Mouse (Mus musculus): ENCODE measurements around the gene Trank1. TPM values are rescaled to one million over a fixed set of nuclear protein-coding genes. Genes with fewer than 3 reads are reported as not detected.

Trank1 gene
- polyA plus RNA-seq, 1 experiment: 59.5 TPM

GRCm38 (mm10) chr9:111351233-111351632 lies 39.7 kb downstream of the Trank1 start:
- TF ChIP-seq POLR2A (IDR thresholded peaks at IDR 0.05; ENCODE audit: borderline replicate concordance, extremely low read depth, insufficient read depth, insufficient read length, poor library complexity, severe bottlenecking): no peak
- no peak for TF ChIP-seq CTCF (IDR thresholded peaks at IDR 0.05; ENCODE audit: borderline replicate concordance, extremely low read depth, insufficient read depth, insufficient read length)
- peak; percentile 65 for DNase-seq (ENCODE audit: low read depth)

DNA sequence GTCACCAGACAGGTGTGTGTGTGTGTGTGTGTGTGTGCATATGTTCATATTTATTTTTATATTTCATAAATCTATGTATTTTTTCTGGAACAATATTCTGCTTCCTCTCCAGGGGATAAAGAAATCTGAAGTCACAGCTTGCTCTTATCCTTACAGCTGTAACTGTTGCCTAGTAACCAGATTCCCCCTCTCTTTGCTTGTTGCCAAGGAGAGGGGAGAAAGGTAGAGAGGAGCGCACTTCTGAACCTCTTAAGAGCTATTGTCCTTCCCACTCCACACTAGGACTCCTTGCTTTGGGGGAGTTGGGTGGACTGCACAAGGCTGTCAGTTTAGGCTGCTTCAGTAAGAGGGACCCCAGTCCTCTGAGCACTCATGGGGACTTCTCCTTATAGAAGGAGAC lies 40.1 kb downstream of the Trank1 start:
- TF ChIP-seq CTCF (IDR thresholded peaks at IDR 0.05; ENCODE audit: borderline replicate concordance, extremely low read depth, insufficient read depth, insufficient read length) (no peak), POLR2A (IDR thresholded peaks at IDR 0.05; ENCODE audit: borderline replicate concordance, extremely low read depth, insufficient read depth, insufficient read length, poor library complexity, severe bottlenecking) (no peak)
- peak; percentile 88 for DNase-seq (ENCODE audit: low read depth)

- TF ChIP-seq CTCF (IDR thresholded peaks at IDR 0.05; ENCODE audit: borderline replicate concordance, extremely low read depth, insufficient read depth, insufficient read length) (no peak), POLR2A (IDR thresholded peaks at IDR 0.05; ENCODE audit: borderline replicate concordance, extremely low read depth, insufficient read depth, insufficient read length, poor library complexity, severe bottlenecking) (no peak)
Observed at GRCm38 (mm10) chr9:111352646-111353045, 41.1 kb downstream of the Trank1 start.

GRCm38 (mm10) chr9:111355041-111355440 lies 43.5 kb downstream of the Trank1 start:
- no peak for DNase-seq (ENCODE audit: low read depth)
- no peak for TF ChIP-seq POLR2A (IDR thresholded peaks at IDR 0.05; ENCODE audit: borderline replicate concordance, extremely low read depth, insufficient read depth, insufficient read length, poor library complexity, severe bottlenecking)
- TF ChIP-seq CTCF (IDR thresholded peaks at IDR 0.05; ENCODE audit: borderline replicate concordance, extremely low read depth, insufficient read depth, insufficient read length): no peak

More at GRCm38 (mm10) chr9:111352646-111353045, 41.1 kb downstream of the Trank1 start:
- DNase-seq (ENCODE audit: low read depth): no peak

DNA sequence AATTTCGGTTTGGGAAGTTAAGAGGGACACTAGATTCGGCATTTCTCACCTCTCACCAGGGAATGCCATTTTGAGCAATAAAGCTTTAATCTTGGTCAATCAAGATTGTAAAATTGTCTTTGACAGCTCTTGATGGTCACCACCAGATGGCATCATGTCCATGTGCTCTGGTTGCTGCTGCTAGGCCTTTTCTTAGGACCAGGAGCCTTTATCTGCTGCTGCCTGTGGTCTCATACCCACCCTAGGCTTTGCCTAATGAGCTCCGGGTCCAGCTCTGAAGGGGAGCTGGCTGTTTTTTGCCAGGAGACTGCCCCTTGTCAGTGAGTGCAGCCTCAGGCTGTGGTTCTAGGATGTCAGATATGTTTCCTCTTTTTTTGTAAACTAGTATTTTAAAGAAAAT lies 44.8 kb downstream of the Trank1 start:
- DNase-seq (ENCODE audit: low read depth): peak; percentile 84
- TF ChIP-seq POLR2A (IDR thresholded peaks at IDR 0.05; ENCODE audit: borderline replicate concordance, extremely low read depth, insufficient read depth, insufficient read length, poor library complexity, severe bottlenecking) (no peak), CTCF (IDR thresholded peaks at IDR 0.05; ENCODE audit: borderline replicate concordance, extremely low read depth, insufficient read depth, insufficient read length) (peak; percentile 64; the same call in 1 of the 2 replicates)

DNA sequence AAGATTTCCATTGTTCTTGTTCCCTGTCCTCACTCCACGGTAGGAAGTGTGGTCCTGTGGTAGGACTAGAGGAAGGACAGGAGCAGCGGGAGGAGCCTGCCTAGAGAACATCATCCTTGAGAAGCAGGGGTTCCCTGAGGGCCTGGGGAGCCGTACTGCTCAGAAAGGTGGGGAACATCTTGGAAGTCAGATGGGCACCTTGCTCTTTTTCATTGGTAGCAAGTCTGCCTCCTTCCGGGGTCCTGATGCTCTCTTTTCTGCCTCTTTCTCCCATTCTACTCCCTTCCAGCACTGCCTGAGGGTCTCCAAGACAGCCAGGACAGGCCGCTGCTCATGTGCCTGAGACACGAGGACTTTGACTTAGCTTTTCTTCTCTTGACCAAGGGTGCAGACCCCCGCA lies 52.1 kb downstream of the Trank1 start:
- TF ChIP-seq POLR2A (IDR thresholded peaks at IDR 0.05; ENCODE audit: borderline replicate concordance, extremely low read depth, insufficient read depth, insufficient read length, poor library complexity, severe bottlenecking): no peak
- TF ChIP-seq CTCF (IDR thresholded peaks at IDR 0.05; ENCODE audit: borderline replicate concordance, extremely low read depth, insufficient read depth, insufficient read length): no peak
- DNase-seq (ENCODE audit: low read depth): no peak

DNA sequence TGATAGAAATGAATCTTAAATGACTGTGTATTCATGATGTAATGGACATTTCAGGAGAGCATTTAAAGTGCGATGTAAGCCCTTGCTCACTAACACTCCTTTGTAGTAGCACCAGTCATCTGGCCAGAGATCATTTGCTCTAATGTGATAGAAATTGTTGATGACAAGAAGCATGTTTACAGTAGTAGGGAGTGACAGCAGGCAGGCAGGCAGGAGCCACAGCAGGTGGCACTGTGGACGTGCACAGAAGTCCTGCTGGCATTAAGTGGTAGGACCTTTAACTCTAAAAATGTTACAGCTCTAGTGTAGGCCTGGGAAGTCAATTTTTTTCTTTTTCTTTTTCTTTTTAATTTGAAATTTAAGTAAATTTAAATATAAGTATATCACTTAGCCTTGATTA lies 56.2 kb downstream of the Trank1 start:
- TF ChIP-seq POLR2A (IDR thresholded peaks at IDR 0.05; ENCODE audit: borderline replicate concordance, extremely low read depth, insufficient read depth, insufficient read length, poor library complexity, severe bottlenecking): no peak
- no peak for TF ChIP-seq CTCF (IDR thresholded peaks at IDR 0.05; ENCODE audit: borderline replicate concordance, extremely low read depth, insufficient read depth, insufficient read length)
- peak; percentile 33 for DNase-seq (ENCODE audit: low read depth)

DNA sequence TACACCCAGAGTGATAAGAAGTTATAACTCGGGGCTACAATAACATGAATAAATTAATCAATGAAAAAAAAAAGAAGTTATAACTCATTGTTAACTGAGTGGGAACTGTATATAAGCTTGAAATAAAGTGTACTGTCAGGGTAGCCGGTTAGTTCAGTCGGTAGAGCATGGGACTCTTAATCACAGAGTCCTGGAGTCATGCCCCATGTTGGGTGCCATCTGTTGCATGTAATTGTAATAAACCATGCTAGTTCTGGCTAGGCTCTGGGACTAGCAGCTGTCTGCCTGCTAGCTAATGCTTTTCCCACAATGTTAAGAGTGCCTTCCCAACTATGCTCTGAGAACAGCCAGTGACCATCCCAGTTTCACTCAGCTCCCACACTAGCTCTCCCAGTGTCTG lies 60.5 kb downstream of the Trank1 start:
- DNase-seq (ENCODE audit: low read depth): no peak
- TF ChIP-seq CTCF (IDR thresholded peaks at IDR 0.05; ENCODE audit: borderline replicate concordance, extremely low read depth, insufficient read depth, insufficient read length) (no peak), POLR2A (IDR thresholded peaks at IDR 0.05; ENCODE audit: borderline replicate concordance, extremely low read depth, insufficient read depth, insufficient read length, poor library complexity, severe bottlenecking) (no peak)

- DNase-seq (ENCODE audit: low read depth): no peak
- TF ChIP-seq CTCF (IDR thresholded peaks at IDR 0.05; ENCODE audit: borderline replicate concordance, extremely low read depth, insufficient read depth, insufficient read length) (no peak), POLR2A (IDR thresholded peaks at IDR 0.05; ENCODE audit: borderline replicate concordance, extremely low read depth, insufficient read depth, insufficient read length, poor library complexity, severe bottlenecking) (no peak)
Observed at GRCm38 (mm10) chr9:111377868-111378267, 66.3 kb downstream of the Trank1 start.

DNA sequence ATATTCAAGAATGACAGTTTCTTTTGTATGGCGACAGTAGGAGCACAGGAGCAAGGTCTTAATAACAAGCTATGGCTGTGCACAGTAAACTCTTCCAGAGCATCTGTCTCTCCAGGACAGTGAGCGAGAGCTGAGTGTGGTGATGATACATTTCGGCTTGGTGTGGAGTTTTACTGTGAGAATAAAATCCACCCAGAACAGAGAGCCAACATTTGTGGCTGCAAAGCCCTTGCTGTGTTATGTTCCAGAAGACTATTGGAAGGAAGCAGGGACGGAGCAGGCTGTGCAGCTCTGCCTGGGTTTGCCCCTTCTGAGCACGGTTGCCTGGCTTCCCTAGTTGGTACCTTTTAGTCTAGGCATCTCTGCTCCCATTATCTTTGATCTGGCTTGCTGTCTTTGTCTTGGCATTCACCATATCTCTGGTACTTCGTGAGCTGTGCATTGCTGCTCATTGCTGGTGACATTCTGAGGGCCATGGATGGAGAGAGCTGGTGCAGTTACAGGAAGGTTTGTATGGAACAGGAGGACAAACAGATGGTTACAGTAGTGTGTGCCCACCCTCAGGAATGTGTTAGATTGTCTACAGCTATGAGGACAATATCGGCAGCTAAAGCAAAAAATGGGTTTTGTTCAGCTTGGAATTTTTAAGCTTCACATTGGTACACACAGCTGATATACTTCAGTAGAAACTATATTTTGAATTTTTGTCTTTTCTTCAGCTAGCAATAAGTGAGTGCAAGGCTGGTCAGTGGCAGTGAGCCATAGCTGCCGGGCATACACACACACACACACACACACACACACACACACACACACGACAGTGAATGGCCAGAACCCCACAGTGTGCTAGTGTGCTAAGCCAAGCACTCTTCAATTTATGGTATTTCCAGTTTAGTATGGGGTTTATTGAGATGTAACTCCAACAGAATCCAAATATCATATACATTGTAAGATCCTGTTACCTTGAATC lies 69.8 kb downstream of the Trank1 start:
- DNase-seq (ENCODE audit: low read depth): no peak
- no peak for TF ChIP-seq CTCF (IDR thresholded peaks at IDR 0.05; ENCODE audit: borderline replicate concordance, extremely low read depth, insufficient read depth, insufficient read length)
- TF ChIP-seq POLR2A (IDR thresholded peaks at IDR 0.05; ENCODE audit: borderline replicate concordance, extremely low read depth, insufficient read depth, insufficient read length, poor library complexity, severe bottlenecking): no peak

DNA sequence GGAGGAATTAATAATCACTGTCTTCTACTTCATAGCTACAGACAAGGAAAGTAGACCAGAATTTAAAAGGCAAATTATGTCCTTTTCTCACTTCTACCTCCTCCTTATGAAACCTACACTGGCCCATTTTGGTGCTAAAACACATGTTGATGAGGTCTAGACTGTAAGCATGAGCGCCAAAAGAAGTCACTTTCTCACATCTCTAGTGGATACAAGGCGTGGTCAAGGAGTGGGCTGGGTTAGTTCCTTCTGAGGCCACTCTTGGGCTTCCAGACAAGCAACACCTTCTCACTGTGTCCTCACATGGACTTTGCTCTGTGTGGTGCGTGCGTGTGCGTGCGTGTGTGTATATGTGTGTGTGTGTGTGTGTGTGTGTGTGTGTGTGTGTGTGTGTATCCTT lies 70.9 kb downstream of the Trank1 start:
- DNase-seq (ENCODE audit: low read depth): no peak
- TF ChIP-seq POLR2A (IDR thresholded peaks at IDR 0.05; ENCODE audit: borderline replicate concordance, extremely low read depth, insufficient read depth, insufficient read length, poor library complexity, severe bottlenecking): no peak
- no peak for TF ChIP-seq CTCF (IDR thresholded peaks at IDR 0.05; ENCODE audit: borderline replicate concordance, extremely low read depth, insufficient read depth, insufficient read length)

DNA sequence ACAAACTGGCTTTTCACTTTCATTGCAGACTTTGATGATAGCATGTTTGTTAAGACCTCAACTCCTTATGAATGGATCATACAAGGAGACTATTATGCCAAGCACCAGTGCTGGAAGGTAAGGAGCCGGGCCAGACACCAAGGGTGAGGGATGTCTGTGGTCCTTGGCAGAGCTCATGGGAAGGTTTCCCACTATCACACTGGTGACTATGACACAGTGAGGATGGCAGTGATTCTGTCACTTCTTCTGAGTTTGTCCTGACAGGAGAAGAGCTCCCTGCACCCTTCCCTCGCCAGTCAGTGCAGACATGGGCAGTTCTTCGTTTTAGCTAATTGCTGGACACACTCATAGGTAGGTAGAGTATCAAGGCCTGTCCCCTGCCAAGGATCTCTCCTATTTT lies 71.5 kb downstream of the Trank1 start:
- DNase-seq (ENCODE audit: low read depth): no peak
- TF ChIP-seq CTCF (IDR thresholded peaks at IDR 0.05; ENCODE audit: borderline replicate concordance, extremely low read depth, insufficient read depth, insufficient read length): no peak
- TF ChIP-seq POLR2A (IDR thresholded peaks at IDR 0.05; ENCODE audit: borderline replicate concordance, extremely low read depth, insufficient read depth, insufficient read length, poor library complexity, severe bottlenecking): no peak
